Mouse (Mus musculus) granulocyte monocyte progenitor cell, adult 5-6 weeks (primary cell): ENCODE data around the gene Il1rapl1. TPM values are rescaled to one million over a fixed set of nuclear protein-coding genes. Genes with fewer than 3 reads are reported as not detected.

ENCODE experiments used
- ATAC-seq: replicated peaks from 2 replicates; pipeline ENCODE4 v1.8.0; 2016; ENCODE audit warnings: mild to moderate bottlenecking, moderate TSS enrichment, inconsistent platforms; ENCODE audit not compliant: poor library complexity, severe bottlenecking
- total RNA-seq, 2 experiments: library from RNA; stranded (forward) in 1 of 2; stranded (reverse) in 1 of 2; fragments of 200-712, 200-1000 nt in 1 of 2; fragments of >200 nt in 1 of 2; fragmentation: Nextera tagmentation in 1 of 2; gene quantifications; 2 replicates each; pipeline ENCODE4 v1.2.3; 2014 to 2017

Il1rapl1 gene
- total RNA-seq, 2 experiments from 2014 or later = not detected

- ATAC-seq = no peak
Observed at GRCm38 (mm10) chrX:87663856-87664255, 451.6 kb downstream of the Il1rapl1 start.

GRCm38 (mm10) chrX:87655644-87656043 is 459.8 kb downstream of the Il1rapl1 start:
- ATAC-seq = no peak

- ATAC-seq = no peak
Observed at GRCm38 (mm10) chrX:87600914-87601313, 514.5 kb downstream of the Il1rapl1 start.

- no peak for ATAC-seq
Observed at GRCm38 (mm10) chrX:87507997-87508396, 607.4 kb downstream of the Il1rapl1 start.

GRCm38 (mm10) chrX:87502604-87503003 is 612.8 kb downstream of the Il1rapl1 start:
- ATAC-seq = no peak

GRCm38 (mm10) chrX:87483416-87483815 is 632.0 kb downstream of the Il1rapl1 start:
- no peak for ATAC-seq

- ATAC-seq = peak; percentile 90
Observed at GRCm38 (mm10) chrX:87238191-87238590, 877.3 kb downstream of the Il1rapl1 start.

- ATAC-seq = no peak
Observed at GRCm38 (mm10) chrX:87225280-87225679, 890.2 kb downstream of the Il1rapl1 start.

- no peak for ATAC-seq
Observed at GRCm38 (mm10) chrX:87002296-87002695, 1113.1 kb downstream of the Il1rapl1 start.

- ATAC-seq = no peak
Observed at GRCm38 (mm10) chrX:86955126-86955525, 1160.3 kb downstream of the Il1rapl1 start.

- no peak for ATAC-seq
Observed at GRCm38 (mm10) chrX:86954614-86955013, 1160.8 kb downstream of the Il1rapl1 start.

GRCm38 (mm10) chrX:86950940-86951339 is 1164.5 kb downstream of the Il1rapl1 start:
- peak; percentile 77 for ATAC-seq

- ATAC-seq = peak; percentile 59
Observed at GRCm38 (mm10) chrX:86949112-86949511, 1166.3 kb downstream of the Il1rapl1 start.

- ATAC-seq = no peak
Observed at GRCm38 (mm10) chrX:86854835-86855234, 1260.6 kb downstream of the Il1rapl1 start.

GRCm38 (mm10) chrX:86808218-86808617 is 1307.2 kb downstream of the Il1rapl1 start:
- no peak for ATAC-seq

GRCm38 (mm10) chrX:86802725-86803124 is 1312.7 kb downstream of the Il1rapl1 start:
- ATAC-seq = no peak

- no peak for ATAC-seq
Observed at GRCm38 (mm10) chrX:86728803-86729202, 1386.6 kb downstream of the Il1rapl1 start.
